In the genomic region with DNA sequence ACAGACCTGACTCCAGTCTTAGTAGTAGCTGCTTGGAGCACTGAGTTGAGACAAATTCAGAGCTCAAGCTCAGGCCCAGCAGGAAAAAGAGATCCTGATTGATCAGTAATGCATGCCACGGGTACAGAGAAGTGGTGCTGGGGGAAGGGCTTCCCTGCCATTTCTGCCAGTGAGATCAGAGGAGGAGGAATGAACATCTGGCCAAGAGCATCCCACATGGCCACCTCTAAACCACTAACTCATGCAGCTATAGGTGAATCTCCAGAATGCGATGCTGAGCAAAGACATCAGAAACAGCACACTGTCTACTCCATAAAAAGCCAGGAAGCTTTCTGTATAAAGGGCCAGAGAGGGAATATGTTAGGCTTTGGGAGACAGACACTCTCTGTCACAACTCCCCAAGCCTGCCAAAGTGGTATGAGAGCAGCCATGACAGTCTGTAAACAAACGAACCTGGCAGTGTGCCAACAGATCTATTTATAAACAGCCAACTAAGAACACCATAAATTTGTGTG, we compare ENCODE assay signal across 9 mouse cellular contexts. TPM values are rescaled to one million over a fixed set of nuclear protein-coding genes. Genes with fewer than 3 reads are reported as not detected.
DNase-seq lines count a peak whose midpoint lies in the region; ATAC-seq and TF ChIP-seq lines count a peak whose summit lies in the region.
"Had no signal": no experiment of that assay in that cellular context is flagged by ENCODE, and none has a peak within 500 bp of the region (broad histone marks: within the 10 kb centered on the region; RNA-seq: fewer than 3 reads in every experiment).

No protein-coding gene starts in this region.

- H3K9ac ChIP-seq in lung, embryonic 14.5 days: no peak overlapping the region
- H3K9ac ChIP-seq in neural tube, embryonic 14.5 days (replicated peaks; ENCODE audit: low read depth, low read length): no peak overlapping the region
- H3K9ac ChIP-seq: liver, embryonic 15.5 days had no signal

- peak; percentile 95 for ATAC-seq in lung, embryonic 14.5 days (ENCODE audit: insufficient read depth)
- ATAC-seq in neural tube, embryonic 14.5 days (ENCODE audit: low read depth): peak; percentile 62

- 29% methylated on average over 3 of the region's 3 CpGs for WGBS in lung, embryonic 14.5 days
- 43% methylated on average over 3 of the region's 3 CpGs for WGBS in lung, adult 2 months
- WGBS in neural tube, embryonic 14.5 days: 54% methylated on average over 3 of the region's 3 CpGs

- no peak for TF ChIP-seq POLR2A in lung, adult 2 months (IDR thresholded peaks at IDR 0.05; ENCODE audit: borderline replicate concordance, extremely low read depth, low read depth, low read length)

- peaks cover 6% of the 10 kb centered on the region; the same call in 1 of the 2 replicates for H3K4me1 ChIP-seq in lung, embryonic 14.5 days (ENCODE audit: insufficient read depth)
- H3K4me1 ChIP-seq in lung, adult 2 months (ENCODE audit: control insufficient read depth, insufficient read depth, low read length): no peaks in the 10 kb centered on the region
- peaks cover 3% of the 10 kb centered on the region; the same call in 1 of the 2 replicates for H3K4me1 ChIP-seq in neural tube, embryonic 14.5 days (ENCODE audit: control insufficient read depth, insufficient read depth, low read length)
- H3K4me1 ChIP-seq: liver, embryonic 15.5 days had no signal

- H3K27ac ChIP-seq in lung, embryonic 14.5 days (ENCODE audit: low read depth): peak overlapping the region; percentile 68
- H3K27ac ChIP-seq in neural tube, embryonic 14.5 days (ENCODE audit: low read depth, low read length): no peak overlapping the region
- H3K27ac ChIP-seq in gastrocnemius, adult 2 months: no peak overlapping the region
- H3K27ac ChIP-seq: liver, embryonic 15.5 days had no signal

- intact Hi-C loops in gastrocnemius, adult 2 months (cut with DNase I): no loop called here

- no peaks in the 10 kb centered on the region for H3K9me3 ChIP-seq in lung, embryonic 14.5 days (ENCODE audit: low read depth, low read length)
- no peaks in the 10 kb centered on the region for H3K9me3 ChIP-seq in neural tube, embryonic 14.5 days (ENCODE audit: control insufficient read depth, low read length)
- H3K9me3 ChIP-seq: liver, embryonic 15.5 days had no signal

- H3K36me3 ChIP-seq in lung, embryonic 14.5 days (ENCODE audit: insufficient read depth): no peaks in the 10 kb centered on the region
- H3K36me3 ChIP-seq in neural tube, embryonic 14.5 days (ENCODE audit: control insufficient read depth, insufficient read depth, low read length): no peaks in the 10 kb centered on the region
- H3K36me3 ChIP-seq: liver, embryonic 15.5 days had no signal

- DNase-seq in lung, embryonic 14.5 days: peak; percentile 97
- DNase-seq in lung, adult 2 months: no peak
- DNase-seq in cerebellum, postnatal 25 days: peak; percentile 28 to 61
- DNase-seq in kidney, postnatal 14 days: peak; percentile 33
- no peak for DNase-seq in gastrocnemius, adult 2 months
- DNase-seq in thymus, postnatal 0 days (ENCODE audit: low spot score): no peak
- no peak for DNase-seq in retina, embryonic 14.5 days (ENCODE audit: low spot score)

- H3K4me3 ChIP-seq in lung, embryonic 14.5 days (ENCODE audit: low read depth, low read length): no peak overlapping the region
- no peak overlapping the region for H3K4me3 ChIP-seq in lung, adult 2 months (replicated peaks; ENCODE audit: extremely low read depth, low read depth, low read length)
- no peak overlapping the region for H3K4me3 ChIP-seq in neural tube, embryonic 14.5 days (ENCODE audit: low read depth, low read length)
- H3K4me3 ChIP-seq in gastrocnemius, adult 2 months: no peak overlapping the region
- H3K4me3 ChIP-seq: liver, embryonic 15.5 days had no signal

- H3K4me2 ChIP-seq in lung, embryonic 14.5 days: no peak overlapping the region
- H3K4me2 ChIP-seq in neural tube, embryonic 14.5 days (ENCODE audit: low read depth, low read length): no peak overlapping the region
- H3K4me2 ChIP-seq: liver, embryonic 15.5 days had no signal

- no peak for TF ChIP-seq CTCF in lung, embryonic 14.5 days (IDR thresholded peaks at IDR 0.05; ENCODE audit: low read depth)
- no peak for TF ChIP-seq CTCF in lung, adult 2 months (IDR thresholded peaks at IDR 0.05; ENCODE audit: insufficient read depth, low read length)
- TF ChIP-seq CTCF in gastrocnemius, adult 2 months (IDR thresholded peaks at IDR 0.05): no peak

- H3K27me3 ChIP-seq in lung, embryonic 14.5 days (ENCODE audit: insufficient read depth, low read length): no peaks in the 10 kb centered on the region
- H3K27me3 ChIP-seq in neural tube, embryonic 14.5 days (ENCODE audit: control insufficient read depth, insufficient read depth, low read length): no peaks in the 10 kb centered on the region
- H3K27me3 ChIP-seq: liver, embryonic 15.5 days had no signal

RNA-seq across cellular contexts. Expression of a gene that starts 33.8 kb away (rescaled TPM):
- polyA plus RNA-seq in lung, embryonic 14.5 days (2014; fragmentation: Nextera tagmentation; extraction: Ambion mirVana): 1.1 and 1.2 TPM in 2 replicates
- polyA plus RNA-seq in lung, adult 2 months (2012; rRNA removed): 9.0 and 10.7 TPM in 2 replicates
- 4.9 and 6.3 TPM in 2 replicates for polyA plus RNA-seq in neural tube, embryonic 14.5 days (2014; fragmentation: Nextera tagmentation; extraction: Ambion mirVana)
- total RNA-seq in gastrocnemius, adult 2 months (2021): 1 to 10 TPM in 1 of 2 experiments, under 1 TPM in 1; 0.61 to 1.0 TPM
- 0.18 and 0.20 TPM in 2 replicates for polyA plus RNA-seq in thymus, postnatal 0 days (2015; fragmentation: Nextera tagmentation; extraction: Ambion mirVana)

Comparison
In these comparisons a context has a peak if more than half of its experiments do, and no peak if none do; other contexts are left out.
1. DNase-seq: peak in lung, embryonic 14.5 days (single experiment), cerebellum, postnatal 25 days (2 of 2) and kidney, postnatal 14 days (single experiment); none in lung, adult 2 months (single experiment), gastrocnemius, adult 2 months (single experiment), thymus, postnatal 0 days (single experiment) and retina, embryonic 14.5 days (single experiment).